Mouse (Mus musculus) heart, adult 2 months (tissue): ENCODE measurements at regions not wholly inside any gene's neighbourhood (a gene's known extent, or its start where the extent isn't known, plus 50 kb on each side); places are given as distances from the start of the nearest gene placed in this dataset.

Experiments
- CTCF ChIP-seq: fragments of 200-600 bp; IDR thresholded peaks from 2 replicates; pipeline ENCODE4 v1.8.1; 2022; ENCODE audit warnings: antibody characterized with exemption, mild to moderate bottlenecking, moderate library complexity
- EP300 ChIP-seq: fragments of 200-500 bp; IDR thresholded peaks from 2 replicates; pipeline ENCODE4 v1.6.1; 2011; ENCODE audit warnings: low read depth, low read length, control low read depth; ENCODE audit not compliant: insufficient read depth
- POLR2A ChIP-seq: fragments of 200-500 bp; IDR thresholded peaks from 2 replicates; pipeline ENCODE4 v1.6.1; 2011; ENCODE audit warnings: mild to moderate bottlenecking, low read depth, low read length, control low read depth; ENCODE audit not compliant: insufficient read depth

DNA sequence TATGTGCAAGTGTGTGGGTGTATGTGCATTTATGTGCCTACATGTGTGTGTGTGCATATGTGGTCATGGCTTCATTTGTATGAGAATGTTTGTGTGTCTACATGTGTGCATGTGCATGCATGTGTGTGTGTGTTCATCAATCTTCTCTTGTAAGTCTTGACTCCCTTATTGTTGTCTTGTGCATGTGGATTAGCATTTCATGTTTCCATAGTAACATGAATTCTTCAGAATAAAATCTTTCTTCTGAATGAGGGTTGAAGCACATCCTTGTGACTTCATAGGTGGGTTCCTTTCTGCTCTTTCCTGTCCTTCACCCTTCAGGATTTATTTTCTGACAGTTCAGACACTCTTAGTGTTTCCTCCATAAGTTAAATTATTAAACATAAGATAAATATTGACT is 814.8 kb downstream of the Car8 start:
- TF ChIP-seq CTCF (no peak), POLR2A (no peak), EP300 (no peak)
